Mouse (Mus musculus): Measurements from ENCODE around the gene Tecpr1.

The Tecpr1 gene

DNA sequence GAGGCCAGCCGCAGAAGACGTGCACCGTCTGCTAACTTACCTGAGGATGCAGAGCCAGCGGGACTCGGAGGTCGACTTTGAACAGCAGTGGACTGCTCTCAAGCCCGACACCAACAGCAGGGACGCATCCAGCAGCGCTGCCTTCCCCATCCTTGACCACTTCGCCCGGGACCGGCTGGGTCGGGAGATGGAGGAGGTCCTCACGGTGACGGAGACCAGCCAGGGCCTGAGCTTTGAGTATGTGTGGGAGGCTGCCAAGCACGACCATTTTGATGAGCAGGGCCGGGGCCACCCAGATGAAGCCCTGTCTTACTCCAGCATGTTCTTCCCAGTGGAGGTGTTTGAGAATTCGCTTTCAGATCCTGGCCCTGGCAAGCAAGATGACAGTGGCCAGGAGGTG is 49.8 kb downstream of the Tecpr1 start:
- CTCF ChIA-PET, result no interaction called here

DNA sequence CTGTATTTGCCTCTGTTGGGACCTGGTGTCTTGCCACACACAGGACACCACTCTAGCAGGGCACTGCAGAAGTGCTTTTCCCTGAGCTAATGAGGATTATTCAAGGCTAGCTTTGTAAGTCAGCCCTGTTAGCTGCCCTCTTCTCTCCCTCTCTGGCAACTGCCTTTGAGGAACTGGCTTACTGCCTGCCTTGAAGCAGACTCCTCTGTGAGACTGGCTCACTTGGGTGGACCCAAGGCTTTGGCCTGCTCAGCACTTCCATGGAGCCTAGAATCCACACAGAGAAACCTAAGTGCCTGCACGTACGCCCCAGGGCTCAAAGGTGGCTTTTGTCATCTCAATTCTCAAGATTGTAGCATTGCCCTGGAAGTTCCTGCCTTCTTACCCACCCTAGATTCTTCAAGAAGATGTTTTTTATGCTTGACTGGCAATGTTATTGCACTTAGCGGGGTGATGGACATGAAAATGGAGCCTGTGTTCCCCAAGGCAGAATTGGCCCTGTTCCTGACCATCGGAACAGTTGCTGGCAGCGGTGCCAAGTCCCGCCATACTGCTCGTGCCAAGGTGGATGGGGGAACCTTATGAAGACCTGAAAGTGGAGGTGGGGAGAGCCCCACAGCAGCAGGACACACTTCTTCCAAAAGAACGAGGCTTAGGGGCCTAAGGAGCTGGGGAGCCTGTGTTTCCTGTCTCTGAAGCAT is 54.0 kb downstream of the Tecpr1 start:
- CTCF ChIA-PET, result no interaction called here

DNA sequence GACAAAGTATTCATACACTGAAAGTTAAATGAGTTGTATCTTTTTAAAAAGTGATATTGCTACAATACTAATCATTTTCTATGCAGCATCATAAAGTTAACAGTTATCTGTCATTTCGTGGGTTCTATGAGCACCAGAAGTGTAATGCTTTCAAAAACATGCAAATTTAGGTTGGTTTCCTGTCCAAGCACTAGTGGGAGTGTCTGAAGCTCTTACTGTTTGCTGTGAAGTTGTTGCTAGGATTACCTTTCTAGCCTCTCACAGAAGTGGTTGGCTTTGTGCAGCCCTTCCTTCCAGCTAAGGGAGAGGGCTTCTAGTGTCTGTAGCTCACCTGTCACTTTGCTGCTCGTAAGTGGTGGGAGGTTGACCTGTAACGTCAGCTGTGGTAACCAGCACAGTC is 57.7 kb downstream of the Tecpr1 start:
- CTCF ChIA-PET, result interaction anchor here (0.6 kb wide), 1 partner anchor 15 kb away, joined by 3 read pairs; no protein-coding TSS in a partner anchor

DNA sequence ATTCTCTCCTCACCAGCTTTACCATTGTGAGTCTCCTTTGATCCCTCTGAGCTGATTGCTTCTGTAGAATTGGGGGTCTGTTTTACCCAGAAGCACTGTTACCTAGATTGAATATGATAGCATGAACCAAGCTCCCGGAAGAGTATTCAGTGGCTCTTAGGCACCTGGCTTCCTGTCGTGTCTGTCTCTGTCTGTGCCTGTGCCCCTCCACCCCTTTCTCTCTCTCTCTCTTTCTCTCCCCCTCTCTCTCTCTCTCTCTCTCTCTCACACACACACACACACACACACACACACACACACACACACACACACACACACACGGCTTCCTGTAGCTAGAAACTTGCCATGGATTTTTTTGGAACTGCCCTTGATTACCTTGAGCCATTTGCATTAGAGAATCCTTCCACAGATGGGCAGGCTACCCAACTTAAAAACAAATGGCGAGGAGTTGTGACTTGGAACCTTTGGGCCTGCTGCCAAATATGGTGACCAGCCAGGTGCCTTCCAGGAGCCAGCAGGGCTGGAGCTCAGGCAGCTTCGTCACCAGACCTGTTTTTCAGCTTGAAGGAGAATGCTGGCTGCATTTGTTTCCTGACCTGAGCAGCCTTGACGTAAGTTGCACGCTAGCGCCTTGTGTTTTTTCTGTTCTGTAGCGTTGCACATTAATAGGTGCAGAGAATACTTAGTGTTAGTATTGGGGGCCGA is 60.5 kb downstream of the Tecpr1 start:
- CTCF ChIA-PET, result interaction anchor here (0.5 kb wide), 1 partner anchor 17 kb away, joined by 8 read pairs; no protein-coding TSS in a partner anchor

DNA sequence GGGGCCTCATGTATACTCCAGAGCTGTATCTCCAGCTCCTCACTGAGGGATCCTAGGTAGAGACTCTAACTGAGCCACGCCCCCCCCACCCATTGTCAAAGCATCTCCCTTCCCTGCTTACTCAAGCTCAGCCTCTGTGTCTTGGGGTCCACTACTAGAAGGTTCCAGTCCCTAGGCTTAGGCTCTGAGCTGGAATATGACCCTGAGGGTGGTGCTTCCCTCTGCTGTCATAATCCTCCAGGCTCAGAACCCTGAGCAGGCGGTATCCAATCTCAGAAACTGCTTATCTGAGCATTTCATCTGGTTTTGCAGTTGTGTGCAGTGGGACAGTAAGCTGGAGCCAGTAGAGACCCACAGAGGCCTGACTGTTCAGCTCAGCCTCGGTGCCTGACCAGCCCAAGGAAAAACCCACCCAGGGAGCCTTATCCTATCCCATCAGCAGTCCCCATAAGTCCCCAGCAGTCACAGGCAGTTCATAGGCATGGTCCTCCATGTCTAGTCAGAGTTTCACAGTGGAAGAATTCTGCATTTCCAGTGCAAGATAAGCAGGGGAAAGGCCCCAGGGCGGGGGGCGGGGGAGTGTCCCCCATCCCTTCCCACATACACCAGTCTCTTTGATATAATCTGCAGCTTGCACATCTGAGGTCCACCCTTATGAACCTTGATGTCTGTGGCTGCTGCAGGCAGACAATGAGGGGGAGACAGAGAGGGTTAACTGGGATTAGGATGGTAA is 61.2 kb downstream of the Tecpr1 start:
- CTCF ChIA-PET, result interaction anchor here (0.5 kb wide), 1 partner anchor 17 kb away, joined by 8 read pairs; no protein-coding TSS in a partner anchor

DNA sequence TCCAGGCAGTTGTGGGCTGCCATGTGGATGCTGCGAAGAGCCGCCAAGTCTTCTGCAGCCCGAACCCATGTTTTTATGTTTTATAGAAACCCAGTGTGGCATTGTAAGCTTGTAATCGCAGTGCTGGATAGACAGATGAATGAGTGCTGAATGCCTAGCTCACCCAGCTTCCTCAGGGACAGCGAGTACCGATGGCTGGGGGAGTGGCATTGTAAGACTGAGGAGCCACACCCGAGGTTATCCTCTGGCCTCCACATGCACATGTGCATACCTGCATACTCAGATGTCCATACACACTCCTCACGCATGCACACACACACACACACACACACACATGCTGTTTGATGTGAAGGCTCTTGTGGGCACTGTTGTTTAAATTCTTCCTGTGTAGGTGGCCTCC is 64.3 kb downstream of the Tecpr1 start:
- CTCF ChIA-PET, result no interaction called here

DNA sequence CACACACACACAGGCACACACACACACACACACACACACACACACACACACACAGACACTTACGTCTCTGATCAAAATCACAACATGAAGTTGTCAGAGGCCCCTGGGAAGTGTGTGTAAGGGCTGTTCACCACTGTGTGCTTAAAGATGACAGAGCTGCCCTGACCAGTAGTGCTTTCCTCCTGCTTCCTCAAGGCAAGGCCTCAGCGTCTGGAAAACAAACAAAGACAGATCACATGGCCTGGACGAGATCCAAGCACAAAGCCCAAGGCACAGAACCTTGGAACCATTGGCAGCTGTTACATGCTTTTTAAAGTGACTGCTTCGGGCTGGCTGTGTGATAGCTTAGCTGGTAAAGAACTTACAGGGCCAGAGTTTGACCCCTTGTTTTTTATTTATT is 64.8 kb downstream of the Tecpr1 start:
- CTCF ChIA-PET, result no interaction called here

DNA sequence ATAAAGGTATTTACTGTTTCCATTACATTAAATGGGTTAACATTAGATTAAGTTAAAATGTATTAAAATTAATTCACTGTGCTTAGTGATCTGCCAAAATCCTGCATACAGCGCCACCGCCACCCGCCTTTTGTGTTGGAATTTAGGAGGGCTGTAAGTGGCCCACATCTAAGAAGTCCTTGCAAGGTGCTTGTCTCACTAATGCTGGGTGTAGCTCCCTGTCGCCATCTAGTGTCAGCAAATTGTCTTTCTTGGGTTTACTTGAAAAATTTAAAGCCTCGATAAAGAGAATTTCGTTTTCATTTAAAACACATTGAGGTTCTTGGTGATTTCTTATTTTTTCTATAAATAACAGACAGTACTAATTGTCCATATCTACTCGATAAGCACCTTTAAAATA is 68.9 kb downstream of the Tecpr1 start:
- CTCF ChIA-PET, result interaction anchor here (0.9 to 1.0 kb wide), 4 partner anchors 58 to 116 kb away, joined by 3 to 4 read pairs (median 4); no protein-coding TSS in a partner anchor

DNA sequence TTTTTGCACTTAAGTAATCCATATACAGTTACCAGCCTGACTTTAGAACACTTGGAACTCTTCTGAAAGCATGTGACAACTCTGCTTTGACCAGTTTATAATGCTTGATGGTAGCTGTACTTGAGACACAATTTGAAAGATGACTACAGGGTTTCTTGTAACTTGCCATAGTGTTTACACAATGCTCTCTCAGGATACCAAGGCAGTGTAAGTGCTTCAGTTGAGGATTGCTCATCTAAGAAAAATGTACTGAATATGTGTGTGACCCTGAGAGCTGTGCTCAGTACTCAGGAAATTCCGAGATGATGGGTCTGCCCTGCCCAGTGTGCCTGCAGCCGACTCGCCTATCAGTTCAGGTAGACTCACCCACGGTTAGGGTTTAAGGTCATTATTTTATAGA is 72.1 kb downstream of the Tecpr1 start:
- CTCF ChIA-PET, result interaction anchor here (0.7 kb wide), 1 partner anchor 14 kb away, joined by 3 read pairs; no protein-coding TSS in a partner anchor

DNA sequence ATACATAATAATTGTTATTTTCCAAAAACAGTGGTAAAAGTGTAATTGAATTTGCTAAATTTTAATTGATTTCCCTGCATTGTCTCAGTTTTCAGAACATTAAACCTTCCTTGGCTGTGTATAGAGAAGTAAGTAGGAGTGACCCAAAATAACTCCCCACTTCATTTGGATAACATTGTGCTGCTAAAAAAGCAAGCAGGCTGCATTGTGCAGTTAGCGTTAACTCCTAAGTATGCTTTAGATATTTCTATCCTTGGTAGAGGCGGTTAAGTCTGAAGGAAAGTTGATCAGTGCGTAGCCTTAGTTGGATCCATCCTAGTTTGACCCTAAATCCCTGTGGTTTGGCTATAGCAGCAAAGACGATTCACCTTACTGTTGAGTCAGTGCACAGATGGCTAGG is 73.9 kb downstream of the Tecpr1 start:
- CTCF ChIA-PET, result interaction anchor here (0.6 kb wide), 1 partner anchor 16 kb away, joined by 3 read pairs; no protein-coding TSS in a partner anchor

DNA sequence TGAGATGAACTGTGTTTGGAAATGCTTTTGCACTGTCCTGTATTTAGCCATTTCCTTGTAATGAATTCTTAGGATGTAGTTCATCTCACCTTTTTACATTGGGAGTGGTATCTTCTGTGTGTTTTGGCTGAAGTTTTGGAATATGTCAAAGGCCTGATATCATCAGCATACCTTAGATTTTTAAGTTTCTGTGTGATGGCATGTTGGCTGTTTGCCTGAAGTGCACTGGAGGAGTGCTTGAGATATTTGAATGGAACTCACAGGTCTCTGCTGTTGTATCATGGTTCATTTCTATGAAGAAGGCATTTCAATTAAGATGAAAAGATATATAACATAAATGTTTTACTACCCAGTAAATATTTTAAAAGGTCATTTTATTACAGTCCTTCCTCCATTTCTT is 76.5 kb downstream of the Tecpr1 start:
- CTCF ChIA-PET, result no interaction called here
